Mouse (Mus musculus) ES-Bruce4 (cell line): ENCODE results near the gene Uqcr11. TPM values are rescaled to one million over a fixed set of nuclear protein-coding genes. Genes with fewer than 3 reads are reported as not detected.

Experiments used
- H3K27ac ChIP-seq: 2 replicates; pipeline ENCODE4 v1.5.1; 2012; ENCODE audit warnings: low read length, inconsistent platforms; ENCODE audit not compliant: insufficient read depth
- H3K27me3 ChIP-seq: 2 replicates; pipeline ENCODE4 v1.6.1; 2012; ENCODE audit warnings: mild to moderate bottlenecking, low read length, inconsistent platforms; ENCODE audit not compliant: control insufficient read depth, poor library complexity, insufficient read depth, severe bottlenecking
- H3K36me3 ChIP-seq: 2 replicates; pipeline ENCODE4 v1.6.1; 2012; ENCODE audit warnings: inconsistent platforms, mild to moderate bottlenecking, low read length, moderate library complexity; ENCODE audit not compliant: control insufficient read depth, poor library complexity, insufficient read depth, severe bottlenecking
- H3K4me1 ChIP-seq: one replicate; pipeline ENCODE4 v1.8.1; 2011; ENCODE audit warnings: low read length; ENCODE audit not compliant: control insufficient read depth, insufficient read depth
- H3K4me3 ChIP-seq: 2 replicates; pipeline ENCODE4 v1.5.1; 2011; ENCODE audit warnings: low read depth, mild to moderate bottlenecking, low read length
- H3K9ac ChIP-seq: 2 replicates; pipeline ENCODE4 v1.6.1; 2012; ENCODE audit warnings: low read depth, mild to moderate bottlenecking, inconsistent platforms; ENCODE audit not compliant: poor library complexity, severe bottlenecking
- H3K9me3 ChIP-seq: replicated peaks from 2 replicates; pipeline ENCODE4 v1.6.1; 2012; ENCODE audit warnings: mild to moderate bottlenecking, low read length, inconsistent platforms; ENCODE audit not compliant: control insufficient read depth, poor library complexity, insufficient read depth, severe bottlenecking
- CTCF ChIP-seq: IDR thresholded peaks from one replicate; pipeline ENCODE4 v1.8.1; 2011; ENCODE audit warnings: low read depth, low read length
- EP300 ChIP-seq: IDR thresholded peaks from 2 replicates; pipeline ENCODE4 v1.6.1; 2011; ENCODE audit warnings: low read depth, low read length; ENCODE audit not compliant: insufficient read depth
- POLR2A ChIP-seq: IDR thresholded peaks from one replicate; pipeline ENCODE4 v1.8.1; 2011; ENCODE audit warnings: low read length; ENCODE audit not compliant: insufficient read depth
- polyA plus RNA-seq: library from polyadenylated mRNA; stranded (reverse); fragments of >200 nt; gene quantifications from 2 replicates; pipeline ENCODE4 v1.2.4, GENCODE M21; 2011; ENCODE audit warnings: low read depth; ENCODE audit not compliant: missing spikeins, insufficient read depth, insufficient read length

The Uqcr11 gene
- polyA plus RNA-seq, 1 experiment = 199 TPM

DNA sequence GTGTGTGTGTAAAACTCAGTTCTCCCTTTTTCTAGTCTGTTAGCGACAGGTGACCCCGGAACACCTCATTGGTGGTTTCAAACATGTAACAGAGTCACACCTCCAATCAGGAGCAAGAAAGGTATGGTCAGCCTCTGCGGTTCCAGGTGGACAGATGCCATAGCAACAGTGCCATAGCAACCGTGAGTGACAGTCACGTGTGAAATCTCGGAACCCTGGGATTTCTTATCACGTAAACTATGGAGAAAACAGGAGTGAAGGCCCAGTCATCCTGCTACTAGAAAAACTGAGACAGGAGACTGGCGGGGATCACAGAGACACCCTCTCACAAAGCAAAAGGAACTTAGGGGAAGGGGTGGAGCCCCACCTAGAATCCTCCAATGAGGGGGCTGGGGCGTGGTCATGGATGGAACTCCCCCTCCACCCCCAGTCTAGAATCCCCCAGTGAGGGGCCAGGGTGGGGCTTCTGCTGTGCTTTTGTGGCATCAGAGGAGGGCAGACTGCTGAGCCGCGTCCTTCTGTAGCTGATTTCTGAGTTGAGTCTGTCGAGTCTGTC lies 35.1 kb downstream of the Uqcr11 start:
- H3K4me3 ChIP-seq = peak overlapping the region; percentile 64
- H3K4me1 ChIP-seq = peaks cover 7% of the 10 kb centered on the region
- no peaks in the 10 kb centered on the region for H3K27me3 ChIP-seq
- H3K27ac ChIP-seq = no peak overlapping the region
- no peaks in the 10 kb centered on the region for H3K36me3 ChIP-seq
- no peaks in the 10 kb centered on the region for H3K9me3 ChIP-seq
- TF ChIP-seq EP300 (no peak), POLR2A (no peak), CTCF (no peak)
- no peak overlapping the region for H3K9ac ChIP-seq

DNA sequence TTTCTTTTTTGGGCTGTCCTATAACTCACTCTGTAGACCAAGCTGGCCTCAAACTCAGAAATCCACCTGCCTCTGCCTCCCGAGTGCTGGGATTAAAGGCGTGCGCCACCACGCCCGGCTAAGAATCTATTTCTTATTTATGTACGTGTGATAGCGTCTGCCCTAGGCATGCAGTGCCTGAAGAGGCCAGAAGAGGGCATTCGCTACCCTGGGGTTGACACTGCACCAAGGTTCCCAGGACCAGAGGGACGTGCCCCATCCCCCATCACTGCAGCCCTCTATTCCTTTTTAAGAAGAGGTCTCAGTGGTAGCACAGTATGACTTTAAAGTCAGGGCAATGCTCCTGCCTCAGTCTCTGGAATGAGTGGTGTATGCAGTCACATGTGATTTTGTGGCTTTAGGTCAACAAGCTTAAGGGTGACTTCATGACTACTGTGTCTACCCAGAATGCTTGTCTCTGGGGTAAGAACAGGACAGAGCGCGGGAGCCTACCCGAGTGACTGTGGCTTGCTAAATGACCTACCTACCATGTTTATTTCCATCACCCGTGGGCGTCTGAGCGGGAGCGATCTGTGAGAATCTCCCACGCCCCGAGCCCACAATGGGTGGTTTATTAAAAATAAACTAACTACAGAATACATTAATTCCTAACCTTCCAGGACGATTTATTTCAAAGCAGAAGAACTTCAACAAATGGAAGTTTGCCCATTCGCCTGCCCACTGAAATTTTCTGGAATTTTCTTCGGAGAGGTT lies 36.5 kb downstream of the Uqcr11 start:
- TF ChIP-seq CTCF (peak; percentile 57), POLR2A (no peak), EP300 (no peak)
- Histone ChIP-seq H3K27ac (no peak overlapping the region), H3K4me1 (peaks cover 7% of the 10 kb centered on the region), H3K4me3 (no peak overlapping the region), H3K27me3 (no peaks in the 10 kb centered on the region), H3K36me3 (no peaks in the 10 kb centered on the region), H3K9me3 (no peaks in the 10 kb centered on the region), H3K9ac (no peak overlapping the region)

DNA sequence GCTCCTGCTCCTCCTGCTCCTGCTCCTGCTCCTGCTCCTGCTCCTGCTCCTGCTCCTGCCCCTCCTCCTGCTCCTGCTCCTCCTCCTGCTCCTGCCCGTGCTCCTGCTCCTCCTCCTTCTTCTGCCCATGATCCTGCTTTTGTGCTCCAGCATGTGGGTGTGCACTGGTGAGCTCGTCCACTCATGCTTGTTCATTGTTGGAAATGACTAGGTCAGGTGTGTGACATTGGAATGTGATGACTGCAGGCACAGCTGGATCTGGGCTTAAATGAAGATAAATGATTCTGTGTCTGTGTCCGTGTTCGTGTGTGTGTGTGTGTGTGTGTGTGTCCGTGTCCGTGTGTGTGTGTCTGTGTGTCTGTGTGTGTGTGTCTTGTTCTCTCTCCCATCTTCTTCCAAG lies 38.2 kb downstream of the Uqcr11 start:
- no peaks in the 10 kb centered on the region for H3K27me3 ChIP-seq
- peaks cover 7% of the 10 kb centered on the region for H3K4me1 ChIP-seq
- no peaks in the 10 kb centered on the region for H3K36me3 ChIP-seq
- no peak overlapping the region for H3K27ac ChIP-seq
- no peak overlapping the region for H3K9ac ChIP-seq
- H3K9me3 ChIP-seq = no peaks in the 10 kb centered on the region
- no peak overlapping the region for H3K4me3 ChIP-seq
- TF ChIP-seq CTCF (no peak), EP300 (no peak), POLR2A (no peak)

DNA sequence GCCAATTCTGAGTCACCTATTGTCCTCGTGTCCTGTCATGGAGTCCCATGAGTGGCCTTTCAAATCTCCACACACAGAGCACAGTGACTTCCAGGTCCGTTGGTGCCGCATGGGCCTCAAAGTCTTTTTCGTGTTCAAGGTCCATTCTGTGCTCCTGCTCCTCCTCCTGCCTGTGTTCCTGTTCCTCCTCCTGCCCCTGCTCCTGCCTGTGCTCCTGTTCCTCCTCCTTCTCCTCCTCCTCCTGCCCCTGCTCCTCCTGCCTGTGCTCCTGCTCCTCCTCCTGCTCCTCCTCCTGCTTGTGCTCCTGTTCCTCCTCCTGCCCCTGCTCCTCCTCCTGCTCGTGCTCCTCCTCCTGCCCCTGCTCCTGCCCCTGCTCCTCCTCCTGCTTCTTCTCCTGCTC lies 38.7 kb downstream of the Uqcr11 start:
- no peaks in the 10 kb centered on the region for H3K27me3 ChIP-seq
- H3K4me1 ChIP-seq = peaks cover 7% of the 10 kb centered on the region
- H3K9ac ChIP-seq = no peak overlapping the region
- H3K9me3 ChIP-seq = no peaks in the 10 kb centered on the region
- TF ChIP-seq POLR2A (no peak), EP300 (no peak), CTCF (no peak)
- no peaks in the 10 kb centered on the region for H3K36me3 ChIP-seq
- H3K27ac ChIP-seq = no peak overlapping the region
- H3K4me3 ChIP-seq = no peak overlapping the region

DNA sequence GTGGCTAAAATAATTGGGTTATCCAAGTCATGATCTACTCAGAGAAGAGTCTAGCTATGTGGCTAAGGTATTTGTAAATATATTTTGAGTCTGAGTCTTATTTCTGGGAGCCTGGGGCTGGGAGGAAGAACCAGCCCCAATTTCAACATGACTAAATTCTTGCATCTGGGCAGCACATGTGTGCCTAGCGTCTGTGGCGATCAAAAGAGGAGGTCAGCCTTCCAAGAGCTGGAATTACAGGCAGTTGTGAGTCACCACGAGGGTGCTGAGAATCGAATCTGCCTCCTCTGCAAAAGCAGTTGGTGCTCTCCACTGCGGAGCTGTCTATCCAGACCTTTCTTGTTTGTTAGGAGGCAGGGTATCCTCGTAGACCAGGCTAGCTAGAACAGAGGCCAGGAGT lies 40.9 kb downstream of the Uqcr11 start:
- Histone ChIP-seq H3K27ac (no peak overlapping the region), H3K4me3 (no peak overlapping the region), H3K27me3 (no peaks in the 10 kb centered on the region), H3K36me3 (no peaks in the 10 kb centered on the region), H3K9me3 (no peaks in the 10 kb centered on the region), H3K4me1 (peaks cover 3% of the 10 kb centered on the region), H3K9ac (no peak overlapping the region)
- TF ChIP-seq CTCF = no peak
- no peak for TF ChIP-seq POLR2A
- TF ChIP-seq EP300 = no peak

DNA sequence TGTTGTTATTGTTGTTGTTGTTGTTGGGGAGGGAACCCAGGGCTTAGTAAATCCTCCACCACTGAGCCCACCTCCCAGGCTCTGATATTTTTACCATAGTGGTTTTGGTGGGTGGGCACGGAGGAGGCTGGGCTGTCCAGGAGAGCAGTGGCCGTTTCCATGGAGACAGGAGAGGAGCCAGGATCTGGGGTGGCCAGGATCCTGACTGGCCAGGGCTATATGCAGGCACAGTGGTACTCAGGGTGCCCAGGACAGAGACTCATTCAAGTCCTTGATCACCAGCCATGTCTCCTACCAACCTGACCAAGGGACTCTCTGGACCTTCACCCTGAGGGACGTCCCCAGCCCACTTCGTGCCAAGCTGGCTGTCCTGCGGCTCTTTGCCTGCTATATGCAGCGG lies 42.9 kb downstream of the Uqcr11 start:
- Histone ChIP-seq H3K27ac (no peak overlapping the region), H3K9ac (no peak overlapping the region), H3K27me3 (no peaks in the 10 kb centered on the region), H3K9me3 (no peaks in the 10 kb centered on the region), H3K4me3 (no peak overlapping the region), H3K4me1 (peaks cover 3% of the 10 kb centered on the region), H3K36me3 (no peaks in the 10 kb centered on the region)
- TF ChIP-seq EP300 (no peak), POLR2A (no peak), CTCF (no peak)
